8 mouse cellular contexts compared by ENCODE assay signal in the genomic region with DNA sequence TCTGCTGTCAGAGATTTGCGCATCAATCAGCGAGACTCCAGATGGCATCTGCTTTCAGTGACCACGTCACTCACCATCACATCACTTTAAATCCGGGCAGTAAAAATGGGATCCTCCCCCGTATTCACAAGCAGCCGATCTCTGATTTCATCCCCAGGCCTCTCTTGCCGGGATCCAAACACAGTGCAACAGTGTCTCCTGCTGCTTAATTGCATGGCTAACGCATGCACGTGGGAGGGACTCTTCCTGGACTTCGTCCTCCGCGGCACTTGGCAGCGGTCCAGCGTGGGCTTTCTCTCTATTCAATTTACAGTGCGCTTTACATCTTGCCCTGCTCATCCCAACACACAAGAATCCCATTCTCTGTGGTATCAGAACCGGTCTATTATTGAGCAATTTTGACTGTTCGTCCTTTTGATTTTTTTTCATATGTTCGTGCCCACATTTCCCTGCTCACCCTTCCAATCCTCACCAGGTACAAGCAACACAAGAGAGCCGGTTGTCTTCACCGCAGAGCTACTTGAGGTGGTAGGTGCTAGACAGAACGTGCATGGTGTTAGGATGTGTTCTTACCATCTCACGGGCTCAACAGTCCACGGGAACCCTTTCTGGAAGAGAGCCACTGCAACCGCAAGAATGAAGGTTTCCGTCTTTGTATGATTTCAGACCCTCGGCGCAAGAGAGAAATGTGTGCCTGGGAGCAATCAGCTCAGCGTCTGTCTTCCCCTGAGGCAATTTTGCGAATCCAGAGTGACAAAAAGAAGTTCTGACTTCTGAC.
DNase-seq lines count a peak whose midpoint lies in the region; TF ChIP-seq lines count a peak whose summit lies in the region.

No protein-coding gene starts in this region.

- H3K27ac ChIP-seq in cerebellum, adult 2 months (ENCODE audit: insufficient read depth, low read length), result no peak overlapping the region
- H3K27ac ChIP-seq in cortical plate, adult 2 months (ENCODE audit: insufficient read depth, low read length), result no peak overlapping the region

- TF ChIP-seq POLR2A in cerebellum, adult 2 months (IDR thresholded peaks at IDR 0.05; ENCODE audit: borderline replicate concordance, insufficient read depth, low read length), result no peak
- no peak for TF ChIP-seq POLR2A in cortical plate, adult 2 months (IDR thresholded peaks at IDR 0.05; ENCODE audit: extremely low read depth, insufficient read depth, low read length)

- H3K27me3 ChIP-seq in cerebellum, adult 2 months (ENCODE audit: control insufficient read depth, insufficient read depth, low read length), result no peaks in the 10 kb centered on the region

- 6% methylated on average over 29 of the region's 29 CpGs for WGBS in cerebellum, adult 2 months

- H3K4me3 ChIP-seq in cerebellum, adult 2 months (replicated peaks; ENCODE audit: insufficient read depth, low read depth, low read length), result peak overlapping the region; percentile 53
- H3K4me3 ChIP-seq in cortical plate, adult 2 months (ENCODE audit: insufficient read depth, low read length), result peak overlapping the region; percentile 32

- intact Hi-C loops in heart, postnatal 10 days (cut with DNase I), result loop anchor here (5.0 kb wide), 1 partner anchor 177 kb away; no protein-coding TSS in a partner anchor

- DNase-seq in cerebellum, adult 2 months, result peak; percentile 24 to 36
- no peak for DNase-seq in cerebellum, adult 11-12 months
- DNase-seq in heart, postnatal 10 days, result peak; percentile 46 to 49
- DNase-seq in layer of hippocampus, adult 18-20 months (ENCODE audit: low spot score in 2 of 2), result peak; percentile 14 to 22
- peak; percentile 27 for DNase-seq in lung, postnatal 14 days
- DNase-seq in right cerebral cortex, postnatal 4 days, result peak; percentile 65
- DNase-seq in urinary bladder, adult 18-20 months (ENCODE audit: low spot score in 2 of 2), result no peak

- TF ChIP-seq CTCF in cerebellum, adult 2 months (IDR thresholded peaks at IDR 0.05; ENCODE audit: borderline replicate concordance, insufficient read depth, low read depth, low read length), result no peak
- no peak for TF ChIP-seq CTCF in cortical plate, adult 2 months (IDR thresholded peaks at IDR 0.05; ENCODE audit: extremely low read depth, insufficient read depth, low read length)

- H3K4me1 ChIP-seq in cerebellum, adult 2 months (ENCODE audit: control insufficient read depth, insufficient read depth, low read length), result no peaks in the 10 kb centered on the region
- no peaks in the 10 kb centered on the region for H3K4me1 ChIP-seq in cortical plate, adult 2 months (ENCODE audit: control insufficient read depth, insufficient read depth, low read length)

Comparison
In these comparisons a context has a peak if more than half of its experiments do, and no peak if none do; other contexts are left out.
1. DNase-seq: peak in cerebellum, adult 2 months (2 of 2), heart, postnatal 10 days (2 of 2), layer of hippocampus, adult 18-20 months (2 of 2), lung, postnatal 14 days (single experiment) and right cerebral cortex, postnatal 4 days (single experiment); none in cerebellum, adult 11-12 months (single experiment) and urinary bladder, adult 18-20 months (0 of 2).